Mouse (Mus musculus) neural tube, embryonic 14.5 days (tissue): ENCODE data around the gene Cadm4. TPM values are rescaled to one million over a fixed set of nuclear protein-coding genes. Genes with fewer than 3 reads are reported as not detected.

ENCODE experiments used
- ATAC-seq: fragments of 200-750 bp; cut with Nextera tagmentation; 2 replicates; pipeline ENCODE4 v1.8.0; 2017; ENCODE audit warnings: low read depth, mild to moderate bottlenecking, moderate TSS enrichment, moderate library complexity
- H3K27ac ChIP-seq: fragments of 300-500 bp; sonication (generic); 2 replicates; pipeline ENCODE4 v1.5.1; 2014; ENCODE audit warnings: low read depth, mild to moderate bottlenecking, control low read depth, low read length, moderate library complexity, mixed read lengths
- H3K27me3 ChIP-seq: fragments of 300-500 bp; sonication (generic); 2 replicates; pipeline ENCODE4 v1.6.1; 2014; ENCODE audit warnings: low read length; ENCODE audit not compliant: control insufficient read depth, insufficient read depth
- H3K36me3 ChIP-seq: fragments of 300-500 bp; sonication (generic); 2 replicates; pipeline ENCODE4 v1.6.1; 2014; ENCODE audit warnings: low read length, mixed read lengths; ENCODE audit not compliant: control insufficient read depth, insufficient read depth
- H3K4me1 ChIP-seq: fragments of 300-500 bp; sonication (generic); 2 replicates; pipeline ENCODE4 v1.6.1; 2014; ENCODE audit warnings: low read length; ENCODE audit not compliant: control insufficient read depth, insufficient read depth
- H3K4me2 ChIP-seq: fragments of 300-500 bp; sonication (generic); 2 replicates; pipeline ENCODE4 v1.6.1; 2014; ENCODE audit warnings: mild to moderate bottlenecking, low read depth, low read length, control low read depth
- H3K4me3 ChIP-seq: fragments of 300-500 bp; sonication (generic); 2 replicates; pipeline ENCODE4 v1.5.1; 2014; ENCODE audit warnings: low read depth, low read length, control low read depth, mixed read lengths
- H3K9ac ChIP-seq: fragments of 300-500 bp; sonication (generic); replicated peaks from 2 replicates; pipeline ENCODE4 v1.6.1; 2014; ENCODE audit warnings: low read depth, mild to moderate bottlenecking, control low read depth, low read length, mixed read lengths
- H3K9me3 ChIP-seq: fragments of 300-500 bp; sonication (generic); 2 replicates; pipeline ENCODE4 v1.6.1; 2016; ENCODE audit warnings: low read length; ENCODE audit not compliant: control insufficient read depth
- WGBS: fragments of 180-500 bp; shearing (Covaris S2); extraction: QIAGEN DNeasy Blood & Tissue Kit; methylation state at CpG from one replicate; pipeline ENCODE4 v1.1.7; 2014; 5-methylcytosine and 5-hydroxymethylcytosine counted together
- polyA plus RNA-seq: library from polyadenylated mRNA; unstranded; fragments of >200 nt; fragmentation: Nextera tagmentation; extraction: Ambion mirVana; gene quantifications from 2 replicates; pipeline ENCODE4 v1.2.1, GENCODE M21; 2014

The Cadm4 gene
- polyA plus RNA-seq, 1 experiment from 2014 or later = 22.6 TPM

GRCm38 (mm10) chr7:24448782-24449517, 32.9 kb upstream of the Cadm4 start:
- Histone ChIP-seq H3K27ac (no peak overlapping the region), H3K4me2 (no peak overlapping the region), H3K4me3 (no peak overlapping the region), H3K4me1 (no peaks in the 10 kb centered on the region), H3K27me3 (no peaks in the 10 kb centered on the region), H3K36me3 (no peaks in the 10 kb centered on the region), H3K9me3 (no peaks in the 10 kb centered on the region), H3K9ac (no peak overlapping the region)
- 59% methylated on average over 14 of the region's 14 CpGs for WGBS
- no peak for ATAC-seq

GRCm38 (mm10) chr7:24450585-24451017, 31.2 kb upstream of the Cadm4 start:
- Histone ChIP-seq H3K4me1 (no peaks in the 10 kb centered on the region), H3K27me3 (no peaks in the 10 kb centered on the region), H3K36me3 (no peaks in the 10 kb centered on the region), H3K4me3 (no peak overlapping the region), H3K27ac (no peak overlapping the region), H3K9ac (no peak overlapping the region), H3K4me2 (no peak overlapping the region), H3K9me3 (no peaks in the 10 kb centered on the region)
- 70% methylated on average over 9 of the region's 9 CpGs for WGBS
- no peak for ATAC-seq

- WGBS = 82% methylated on average over 9 of the region's 9 CpGs
- no peak within 1 kb of the TSS for H3K27ac ChIP-seq
- no peak for ATAC-seq
- H3K4me2 ChIP-seq = no peak within 1 kb of the TSS
- no peaks in the 10 kb centered on the region for H3K4me1 ChIP-seq
- no peak within 1 kb of the TSS for H3K4me3 ChIP-seq
- no peaks in the 10 kb centered on the region for H3K9me3 ChIP-seq
- H3K27me3 ChIP-seq = no peaks in the 10 kb centered on the region
- no peak within 1 kb of the TSS for H3K9ac ChIP-seq
- no peaks in the 10 kb centered on the region for H3K36me3 ChIP-seq
Observed at GRCm38 (mm10) chr7:24451855-24452311, 29.9 kb upstream of the Cadm4 start, which contains the start of gene Irgc1. Irgc1 (minus strand) TSS chr7:24452297.

GRCm38 (mm10) chr7:24454199-24454598, 27.6 kb upstream of the Cadm4 start:
- H3K4me2 ChIP-seq = no peak overlapping the region
- no peak overlapping the region for H3K4me3 ChIP-seq
- H3K36me3 ChIP-seq = no peaks in the 10 kb centered on the region
- no peak overlapping the region for H3K27ac ChIP-seq
- ATAC-seq = no peak
- H3K9me3 ChIP-seq = no peaks in the 10 kb centered on the region
- no peak overlapping the region for H3K9ac ChIP-seq
- H3K27me3 ChIP-seq = no peaks in the 10 kb centered on the region
- no peaks in the 10 kb centered on the region for H3K4me1 ChIP-seq
- WGBS = 66% methylated on average over 2 of the region's 2 CpGs

- Histone ChIP-seq H3K9ac (no peak overlapping the region), H3K36me3 (no peaks in the 10 kb centered on the region), H3K27me3 (no peaks in the 10 kb centered on the region), H3K4me3 (no peak overlapping the region), H3K27ac (no peak overlapping the region), H3K4me1 (no peaks in the 10 kb centered on the region), H3K4me2 (no peak overlapping the region), H3K9me3 (no peaks in the 10 kb centered on the region)
- ATAC-seq = no peak
- 82% methylated on average over 5 of the region's 5 CpGs for WGBS
Observed at GRCm38 (mm10) chr7:24455726-24456125, 26.1 kb upstream of the Cadm4 start.

GRCm38 (mm10) chr7:24457726-24458370, 24.0 kb upstream of the Cadm4 start:
- Histone ChIP-seq H3K27me3 (no peaks in the 10 kb centered on the region), H3K9ac (no peak overlapping the region), H3K4me2 (no peak overlapping the region), H3K9me3 (no peaks in the 10 kb centered on the region), H3K36me3 (no peaks in the 10 kb centered on the region), H3K4me3 (no peak overlapping the region), H3K4me1 (no peaks in the 10 kb centered on the region), H3K27ac (no peak overlapping the region)
- ATAC-seq = no peak
- WGBS = 62% methylated on average over 10 of the region's 10 CpGs

- Histone ChIP-seq H3K4me2 (no peak overlapping the region), H3K27ac (no peak overlapping the region), H3K27me3 (no peaks in the 10 kb centered on the region), H3K4me1 (no peaks in the 10 kb centered on the region), H3K9me3 (no peaks in the 10 kb centered on the region), H3K9ac (no peak overlapping the region), H3K4me3 (no peak overlapping the region), H3K36me3 (no peaks in the 10 kb centered on the region)
- ATAC-seq = no peak
- 79% methylated on average over 5 of the region's 5 CpGs for WGBS
Observed at GRCm38 (mm10) chr7:24459440-24459839, 22.4 kb upstream of the Cadm4 start.

- no peak for ATAC-seq
- Histone ChIP-seq H3K9me3 (no peaks in the 10 kb centered on the region), H3K27me3 (no peaks in the 10 kb centered on the region), H3K4me2 (no peak overlapping the region), H3K36me3 (no peaks in the 10 kb centered on the region), H3K4me1 (no peaks in the 10 kb centered on the region), H3K4me3 (no peak overlapping the region), H3K9ac (no peak overlapping the region), H3K27ac (no peak overlapping the region)
- WGBS = 56% methylated on average over 3 of the region's 3 CpGs
Observed at GRCm38 (mm10) chr7:24459843-24460242, 22.0 kb upstream of the Cadm4 start.

GRCm38 (mm10) chr7:24461376-24462051, 20.3 kb upstream of the Cadm4 start:
- WGBS = 58% methylated on average over 14 of the region's 14 CpGs

More at GRCm38 (mm10) chr7:24461376-24462051, 20.3 kb upstream of the Cadm4 start:
- Histone ChIP-seq H3K4me1 (no peaks in the 10 kb centered on the region), H3K27me3 (no peaks in the 10 kb centered on the region), H3K9ac (no peak overlapping the region), H3K36me3 (no peaks in the 10 kb centered on the region), H3K4me2 (no peak overlapping the region), H3K9me3 (no peaks in the 10 kb centered on the region), H3K4me3 (no peak overlapping the region), H3K27ac (no peak overlapping the region)
- no peak for ATAC-seq
